Mouse (Mus musculus): ENCODE data around the gene Hist2h3c2. TPM values are rescaled to one million over a fixed set of nuclear protein-coding genes. Genes with fewer than 3 reads are reported as not detected.

Hist2h3c2 gene
- total and polyA plus RNA-seq, 3 experiments = 8.2 to 2,744 (median 1,897) TPM

- DNase-seq (ENCODE audit: low read depth, low spot score) = peak; percentile 72
- Histone ChIP-seq H3K4me1 (ENCODE audit: control insufficient read depth in 1 of 2, insufficient read depth in 2 of 2, low read length in 2 of 2) (peaks cover 0 to 18% of the 10 kb centered on the region in 2 experiments; a peak in 2 of 4 replicates), H3K9ac (ENCODE audit: control insufficient read depth, low read depth, low read length, poor library complexity, severe bottlenecking) (peak overlapping the region; percentile 71), H3K4me3 (ENCODE audit: control insufficient read depth in 1 of 2, insufficient read depth in 1 of 2, low read depth in 2 of 2, low read length in 2 of 2) (peak overlapping the region; percentile 51 to 57), H3K27me3 (ENCODE audit: control insufficient read depth in 1 of 2, insufficient read depth in 2 of 2, low read length in 2 of 2) (no peaks in the 10 kb centered on the region), H3K36me3 (ENCODE audit: control insufficient read depth in 1 of 2, insufficient read depth in 2 of 2, low read length in 2 of 2) (peaks cover 0 to 31% of the 10 kb centered on the region in 2 experiments; a peak in 2 of 4 replicates), H3K9me3 (replicated peaks; ENCODE audit: insufficient read depth, low read length) (no peaks in the 10 kb centered on the region), H3K79me2 (ENCODE audit: control insufficient read depth, insufficient read depth, low read length, poor library complexity) (peaks cover 8% of the 10 kb centered on the region; the same call in 1 of the 2 replicates), H3K27ac (ENCODE audit: control insufficient read depth, low read depth, low read length) (peak overlapping the region; percentile 96)
- TF ChIP-seq SIN3A (IDR thresholded peaks at IDR 0.05; ENCODE audit: low read length) (no peak), NELFE (IDR thresholded peaks at IDR 0.05; ENCODE audit: low read depth, low read length) (no peak), ELF1 (IDR thresholded peaks at IDR 0.05; ENCODE audit: low read depth, low read length) (no peak), ZNF384 (IDR thresholded peaks at IDR 0.05; ENCODE audit: low read depth, low read length) (no peak), MYB (IDR thresholded peaks at IDR 0.05; ENCODE audit: low read depth, low read length) (no peak), MAX (IDR thresholded peaks at IDR 0.05; ENCODE audit: low read length) (no peak), HCFC1 (IDR thresholded peaks at IDR 0.05; ENCODE audit: low read depth, low read length) (no peak), RCOR1 (IDR thresholded peaks at IDR 0.05; ENCODE audit: low read depth, low read length) (no peak), E2F4 (IDR thresholded peaks at IDR 0.05; ENCODE audit: borderline replicate concordance, low read depth, low read length) (no peak), POLR2A (IDR thresholded peaks at IDR 0.05; ENCODE audit: control insufficient read depth in 1 of 2, insufficient read depth in 1 of 2, low read depth in 1 of 2, low read length in 2 of 2, poor library complexity in 1 of 2) (no peak), JUND (IDR thresholded peaks at IDR 0.05; ENCODE audit: low read depth, low read length) (no peak), USF2 (IDR thresholded peaks at IDR 0.05; ENCODE audit: borderline replicate concordance in 1 of 2, insufficient read depth in 1 of 2, low read depth in 1 of 2, low read length in 2 of 2) (no peak), BHLHE40 (IDR thresholded peaks at IDR 0.05; ENCODE audit: borderline replicate concordance, low read depth, low read length) (no peak), TCF12 (IDR thresholded peaks at IDR 0.05; ENCODE audit: low read depth, low read length) (no peak), TBP (IDR thresholded peaks at IDR 0.05; ENCODE audit: low read depth, low read length) (no peak), MYC (IDR thresholded peaks at IDR 0.05; ENCODE audit: low read depth, low read length) (no peak), KAT2A (conservative IDR thresholded peaks at IDR 0.05; ENCODE audit: low read depth, low read length) (no peak)
Observed at GRCm38 (mm10) chr3:96267541-96267940, 28.6 kb upstream of the Hist2h3c2 start.

DNA sequence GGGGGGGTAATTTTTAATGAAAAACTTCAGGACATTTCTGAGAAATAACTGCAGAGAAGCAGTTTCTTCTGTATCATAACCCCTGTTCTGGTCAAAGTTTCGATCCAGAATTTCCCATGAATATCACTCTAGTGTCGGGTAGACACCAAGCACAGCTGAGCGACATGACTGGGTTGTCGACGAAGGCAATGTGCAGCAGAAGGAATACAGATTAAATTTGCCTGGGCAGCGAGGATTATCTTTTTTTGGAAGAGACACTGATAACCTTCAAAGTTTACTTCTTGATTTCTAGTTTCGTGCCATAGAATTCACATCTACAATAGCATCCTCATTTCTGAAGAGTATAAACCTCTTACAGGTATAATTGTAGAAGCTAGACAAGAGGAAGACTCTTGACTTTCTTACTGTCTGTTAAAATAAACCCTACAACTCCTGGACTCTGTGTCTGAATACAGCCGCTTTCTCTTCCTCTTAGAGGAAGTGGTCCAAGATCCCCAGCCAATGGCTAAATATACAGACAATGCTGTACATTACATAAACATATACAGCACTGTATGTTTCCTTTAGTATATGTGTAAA, 27.3 kb upstream of the Hist2h3c2 start:
- DNase-seq (ENCODE audit: low read depth, low spot score) = peak; percentile 87
- peak overlapping the region; percentile 61 for H3K27ac ChIP-seq (ENCODE audit: control insufficient read depth, low read depth, low read length)
- peaks cover 0 to 37% of the 10 kb centered on the region in 2 experiments; a peak in 2 of 4 replicates for H3K36me3 ChIP-seq (ENCODE audit: control insufficient read depth in 1 of 2, insufficient read depth in 2 of 2, low read length in 2 of 2)
- peak overlapping the region; percentile 50 for H3K9ac ChIP-seq (ENCODE audit: control insufficient read depth, low read depth, low read length, poor library complexity, severe bottlenecking)
- peaks cover 8% of the 10 kb centered on the region; the same call in 1 of the 2 replicates for H3K79me2 ChIP-seq (ENCODE audit: control insufficient read depth, insufficient read depth, low read length, poor library complexity)
- H3K27me3 ChIP-seq (ENCODE audit: control insufficient read depth in 1 of 2, insufficient read depth in 2 of 2, low read length in 2 of 2) = no peaks in the 10 kb centered on the region
- H3K9me3 ChIP-seq (replicated peaks; ENCODE audit: insufficient read depth, low read length) = no peaks in the 10 kb centered on the region
- TF ChIP-seq TAL1 (IDR thresholded peaks at IDR 0.05; ENCODE audit: low read length) (peak; percentile 90), POLR2AphosphoS5 (IDR thresholded peaks at IDR 0.05; ENCODE audit: borderline replicate concordance, low read depth, low read length) (no peak)
- no peak overlapping the region for H3K4me3 ChIP-seq (ENCODE audit: control insufficient read depth in 1 of 2, insufficient read depth in 1 of 2, low read depth in 2 of 2, low read length in 2 of 2)
- H3K4me1 ChIP-seq (ENCODE audit: control insufficient read depth in 1 of 2, insufficient read depth in 2 of 2, low read length in 2 of 2) = peaks cover 0 to 24% of the 10 kb centered on the region in 2 experiments; a peak in 2 of 4 replicates

Data from MEL (cell line).